Mouse (Mus musculus): Measurements from ENCODE around the gene Tbc1d1. TPM values are rescaled to one million over a fixed set of nuclear protein-coding genes. Genes with fewer than 3 reads are reported as not detected.

Tbc1d1 gene
- polyA plus RNA-seq, 1 experiment, result 14.0 TPM

DNA sequence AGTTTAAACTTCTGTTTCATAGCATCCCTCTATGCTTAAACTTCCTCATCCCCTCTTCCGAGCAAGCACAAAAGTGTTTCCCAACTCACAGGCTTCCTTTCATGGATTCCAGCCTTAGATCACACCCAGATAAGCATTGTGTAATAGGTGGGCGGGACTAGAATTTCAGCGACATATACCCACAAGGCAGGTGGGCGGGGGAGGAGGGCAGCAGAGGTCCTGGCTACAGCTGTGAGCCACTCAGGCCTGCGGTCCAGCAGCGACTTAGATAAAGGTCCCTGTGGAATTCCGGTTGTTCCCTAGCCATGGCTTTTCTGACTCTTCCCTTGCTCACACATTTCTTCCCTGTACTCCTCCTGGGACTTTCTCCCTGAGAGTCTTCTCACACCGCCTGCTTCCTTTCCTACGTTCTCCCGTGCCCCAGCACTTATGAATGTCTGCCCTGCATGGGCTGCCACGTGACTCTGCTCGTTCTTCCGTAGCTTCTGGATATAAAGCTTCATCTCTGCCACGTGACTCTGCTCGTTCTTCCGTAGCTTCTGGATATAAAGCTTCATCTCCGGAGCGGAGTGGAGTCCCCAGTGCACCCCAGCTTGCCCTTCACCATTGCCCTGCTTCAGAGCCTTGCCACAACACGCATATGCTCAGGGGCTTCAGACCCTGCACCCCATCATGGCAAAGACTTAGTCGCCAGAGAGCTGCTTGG is 142.4 kb downstream of the Tbc1d1 start:
- WGBS, result 36% methylated on average over 20 of the region's 20 CpGs
- Histone ChIP-seq H3K4me1 (ENCODE audit: control insufficient read depth, insufficient read depth, insufficient read length, low read length) (peaks cover 24% of the 10 kb centered on the region), H3K4me3 (ENCODE audit: low read depth, low read length) (peak overlapping the region; percentile 37), H3K27me3 (ENCODE audit: control insufficient read depth, insufficient read depth, low read length) (no peaks in the 10 kb centered on the region), H3K36me3 (ENCODE audit: control insufficient read depth, insufficient read depth, low read length) (peaks cover 30% of the 10 kb centered on the region), H3K27ac (ENCODE audit: insufficient read depth, low read depth, low read length) (peak overlapping the region; percentile 54)
- TF ChIP-seq POLR2A (IDR thresholded peaks at IDR 0.05; ENCODE audit: low read depth, low read length) (no peak), CTCF (IDR thresholded peaks at IDR 0.05; ENCODE audit: extremely low read depth, insufficient read length, insufficient replicate concordance, low read depth, low read length) (no peak)

DNA sequence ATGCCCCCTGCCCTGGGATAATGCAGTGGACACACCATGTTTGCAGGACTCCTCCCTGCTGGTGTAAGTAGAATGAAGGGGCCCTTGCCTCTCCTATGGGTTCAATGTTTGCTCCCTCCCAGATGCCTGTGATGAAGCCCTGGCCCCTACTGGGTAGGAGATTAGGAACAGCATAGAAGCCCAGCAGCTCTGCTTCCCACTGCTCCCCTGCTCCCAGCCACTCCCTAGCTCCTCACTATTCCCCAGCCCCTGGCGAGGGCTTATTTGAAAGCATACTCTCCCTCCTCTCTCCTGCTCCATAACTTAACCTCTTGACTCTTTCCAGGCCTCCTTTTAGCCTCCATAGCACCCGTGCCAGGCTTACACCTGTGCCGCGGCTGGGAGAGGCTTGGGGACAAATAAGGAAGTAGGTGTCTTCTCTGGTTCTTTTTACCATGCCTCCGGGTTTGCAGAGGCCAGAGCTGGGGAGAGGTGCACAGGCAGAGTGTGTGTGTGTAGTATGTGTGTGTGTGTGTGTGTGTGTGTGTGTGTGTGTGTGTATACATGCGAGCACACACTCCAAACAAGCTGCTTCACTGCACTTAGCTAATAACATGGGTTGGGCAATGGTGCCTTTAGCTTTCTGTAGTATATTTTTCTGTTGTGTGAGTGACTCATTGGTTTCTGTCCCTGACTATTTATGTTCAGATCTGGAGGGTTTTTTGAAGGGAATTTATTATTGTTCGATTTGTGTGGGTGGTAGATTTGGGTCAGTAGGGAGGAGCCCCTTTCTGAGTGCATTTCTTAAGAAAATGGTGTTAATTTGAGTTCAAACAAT is 143.6 kb downstream of the Tbc1d1 start:
- 19% methylated on average over 7 of the region's 7 CpGs for WGBS
- Histone ChIP-seq H3K4me1 (ENCODE audit: control insufficient read depth, insufficient read depth, insufficient read length, low read length) (peaks cover 24% of the 10 kb centered on the region), H3K4me3 (ENCODE audit: low read depth, low read length) (no peak overlapping the region), H3K36me3 (ENCODE audit: control insufficient read depth, insufficient read depth, low read length) (peaks cover 22% of the 10 kb centered on the region), H3K27ac (ENCODE audit: insufficient read depth, low read depth, low read length) (peak overlapping the region; percentile 39), H3K27me3 (ENCODE audit: control insufficient read depth, insufficient read depth, low read length) (no peaks in the 10 kb centered on the region)
- TF ChIP-seq CTCF (IDR thresholded peaks at IDR 0.05; ENCODE audit: extremely low read depth, insufficient read length, insufficient replicate concordance, low read depth, low read length), result no peak
- no peak for TF ChIP-seq POLR2A (IDR thresholded peaks at IDR 0.05; ENCODE audit: low read depth, low read length)

DNA sequence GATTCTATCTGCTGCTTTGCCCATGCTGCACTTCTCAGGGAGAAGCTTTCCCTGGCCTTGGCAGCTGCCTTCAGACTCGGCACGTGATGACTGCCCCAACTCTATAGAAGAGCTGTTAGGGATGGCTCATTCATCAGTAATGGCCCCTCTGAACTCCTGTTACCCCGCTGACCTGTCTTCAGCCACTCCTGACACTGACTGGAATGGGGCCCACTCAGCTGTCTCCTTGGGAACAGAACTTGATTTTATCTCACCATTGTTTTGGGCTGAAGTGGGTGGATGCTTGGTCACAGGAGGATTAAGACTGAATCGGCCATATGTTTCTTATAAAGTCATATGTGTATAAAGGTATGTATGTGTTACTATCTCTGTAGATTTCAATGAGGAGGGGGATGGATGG is 145.1 kb downstream of the Tbc1d1 start:
- Histone ChIP-seq H3K27ac (ENCODE audit: insufficient read depth, low read depth, low read length) (no peak overlapping the region), H3K27me3 (ENCODE audit: control insufficient read depth, insufficient read depth, low read length) (no peaks in the 10 kb centered on the region), H3K4me3 (ENCODE audit: low read depth, low read length) (no peak overlapping the region), H3K4me1 (ENCODE audit: control insufficient read depth, insufficient read depth, insufficient read length, low read length) (peaks cover 24% of the 10 kb centered on the region), H3K36me3 (ENCODE audit: control insufficient read depth, insufficient read depth, low read length) (peaks cover 22% of the 10 kb centered on the region)
- TF ChIP-seq CTCF (IDR thresholded peaks at IDR 0.05; ENCODE audit: extremely low read depth, insufficient read length, insufficient replicate concordance, low read depth, low read length) (no peak), POLR2A (IDR thresholded peaks at IDR 0.05; ENCODE audit: low read depth, low read length) (no peak)
- 89% methylated on average over 4 of the region's 4 CpGs for WGBS

DNA sequence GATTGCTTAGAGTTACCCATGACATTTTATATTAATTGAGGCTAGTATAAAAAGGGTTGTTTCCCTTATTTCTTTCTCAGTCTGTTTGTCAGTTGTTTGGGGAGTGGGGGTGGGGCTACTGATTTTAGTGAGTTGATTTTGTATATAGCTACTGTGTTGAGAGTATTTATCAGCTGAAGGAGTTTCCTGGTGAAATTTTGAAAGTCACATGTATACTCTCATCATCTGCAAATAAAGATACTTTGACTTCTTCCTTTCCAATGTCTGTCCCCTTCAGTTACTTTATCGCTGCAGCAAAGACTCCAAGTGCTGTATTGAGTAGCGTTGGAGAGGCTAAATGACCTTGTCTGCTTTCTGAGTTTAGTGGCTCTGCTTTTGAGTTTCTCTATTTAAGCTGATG is 151.2 kb downstream of the Tbc1d1 start:
- no peaks in the 10 kb centered on the region for H3K27me3 ChIP-seq (ENCODE audit: control insufficient read depth, insufficient read depth, low read length)
- no peaks in the 10 kb centered on the region for H3K4me1 ChIP-seq (ENCODE audit: control insufficient read depth, insufficient read depth, insufficient read length, low read length)
- TF ChIP-seq CTCF (IDR thresholded peaks at IDR 0.05; ENCODE audit: extremely low read depth, insufficient read length, insufficient replicate concordance, low read depth, low read length) (no peak), POLR2A (IDR thresholded peaks at IDR 0.05; ENCODE audit: low read depth, low read length) (no peak)
- no peak overlapping the region for H3K27ac ChIP-seq (ENCODE audit: insufficient read depth, low read depth, low read length)
- H3K4me3 ChIP-seq (ENCODE audit: low read depth, low read length), result no peak overlapping the region
- peaks cover 18% of the 10 kb centered on the region for H3K36me3 ChIP-seq (ENCODE audit: control insufficient read depth, insufficient read depth, low read length)
- 94% methylated on average over 2 of the region's 2 CpGs for WGBS

DNA sequence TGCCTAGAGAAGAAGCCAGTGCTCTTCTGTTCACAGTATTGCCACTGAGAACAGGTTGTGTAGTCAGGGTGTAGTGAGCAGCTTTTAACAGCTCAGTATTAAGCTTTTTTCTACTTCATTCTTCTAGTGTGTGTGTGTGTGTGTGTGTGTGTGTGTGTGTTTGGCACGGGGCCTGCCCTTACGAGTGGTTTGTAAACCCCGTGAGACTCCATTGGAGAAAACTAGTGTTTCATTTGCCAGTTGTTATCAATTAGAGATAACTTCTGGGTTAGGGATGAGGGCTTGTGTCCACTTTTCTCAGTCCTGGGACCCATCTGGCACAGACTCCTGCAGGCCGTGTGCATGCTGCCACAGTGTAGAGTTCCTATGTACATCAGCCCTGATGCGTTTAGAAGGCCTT is 156.2 kb downstream of the Tbc1d1 start:
- WGBS, result 66% methylated on average over 5 of the region's 5 CpGs
- TF ChIP-seq CTCF (IDR thresholded peaks at IDR 0.05; ENCODE audit: extremely low read depth, insufficient read length, insufficient replicate concordance, low read depth, low read length), result no peak
- TF ChIP-seq POLR2A (IDR thresholded peaks at IDR 0.05; ENCODE audit: low read depth, low read length), result no peak
- H3K36me3 ChIP-seq (ENCODE audit: control insufficient read depth, insufficient read depth, low read length), result peaks cover 26% of the 10 kb centered on the region
- no peaks in the 10 kb centered on the region for H3K27me3 ChIP-seq (ENCODE audit: control insufficient read depth, insufficient read depth, low read length)
- no peak overlapping the region for H3K4me3 ChIP-seq (ENCODE audit: low read depth, low read length)
- peaks cover 5% of the 10 kb centered on the region; the same call in 1 of the 2 replicates for H3K4me1 ChIP-seq (ENCODE audit: control insufficient read depth, insufficient read depth, insufficient read length, low read length)
- H3K27ac ChIP-seq (ENCODE audit: insufficient read depth, low read depth, low read length), result no peak overlapping the region

DNA sequence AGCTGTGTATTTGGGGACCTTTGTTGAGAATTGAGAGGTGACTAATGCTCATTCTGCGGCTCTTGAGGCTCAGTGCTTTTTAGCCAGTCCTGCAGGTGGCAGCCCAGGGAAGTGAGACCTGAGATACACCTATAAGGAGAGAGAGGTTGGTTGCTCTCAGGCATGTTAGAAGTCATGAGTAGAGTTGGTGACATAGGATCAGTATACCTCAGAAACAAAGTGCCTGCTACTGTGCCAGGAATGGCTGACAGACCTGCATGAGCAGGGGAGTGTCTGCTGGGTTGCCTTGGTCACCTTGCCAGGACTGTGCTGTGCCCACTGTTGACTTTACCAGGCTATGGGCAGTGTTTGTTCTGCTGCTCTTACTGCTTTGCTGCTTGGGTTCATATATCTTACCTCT is 157.4 kb downstream of the Tbc1d1 start:
- H3K27me3 ChIP-seq (ENCODE audit: control insufficient read depth, insufficient read depth, low read length), result no peaks in the 10 kb centered on the region
- peaks cover 33% of the 10 kb centered on the region for H3K36me3 ChIP-seq (ENCODE audit: control insufficient read depth, insufficient read depth, low read length)
- 59% methylated on average over 1 of the region's 1 CpGs for WGBS
- TF ChIP-seq CTCF (IDR thresholded peaks at IDR 0.05; ENCODE audit: extremely low read depth, insufficient read length, insufficient replicate concordance, low read depth, low read length) (no peak), POLR2A (IDR thresholded peaks at IDR 0.05; ENCODE audit: low read depth, low read length) (no peak)
- peaks cover 5% of the 10 kb centered on the region; the same call in 1 of the 2 replicates for H3K4me1 ChIP-seq (ENCODE audit: control insufficient read depth, insufficient read depth, insufficient read length, low read length)
- H3K27ac ChIP-seq (ENCODE audit: insufficient read depth, low read depth, low read length), result no peak overlapping the region; the same call in 1 of the 2 replicates
- H3K4me3 ChIP-seq (ENCODE audit: low read depth, low read length), result no peak overlapping the region

All from small intestine, adult 2 months (tissue).